Mouse (Mus musculus): ENCODE measurements around the gene Mcm3ap. TPM values are rescaled to one million over a fixed set of nuclear protein-coding genes. Genes with fewer than 3 reads are reported as not detected.
A peak's percentile ranks its signal among the peaks of the same experiment; 100 is the strongest.

Mcm3ap gene
- polyA plus RNA-seq, 1 experiment from 2014 or later: 75.1 TPM

DNA sequence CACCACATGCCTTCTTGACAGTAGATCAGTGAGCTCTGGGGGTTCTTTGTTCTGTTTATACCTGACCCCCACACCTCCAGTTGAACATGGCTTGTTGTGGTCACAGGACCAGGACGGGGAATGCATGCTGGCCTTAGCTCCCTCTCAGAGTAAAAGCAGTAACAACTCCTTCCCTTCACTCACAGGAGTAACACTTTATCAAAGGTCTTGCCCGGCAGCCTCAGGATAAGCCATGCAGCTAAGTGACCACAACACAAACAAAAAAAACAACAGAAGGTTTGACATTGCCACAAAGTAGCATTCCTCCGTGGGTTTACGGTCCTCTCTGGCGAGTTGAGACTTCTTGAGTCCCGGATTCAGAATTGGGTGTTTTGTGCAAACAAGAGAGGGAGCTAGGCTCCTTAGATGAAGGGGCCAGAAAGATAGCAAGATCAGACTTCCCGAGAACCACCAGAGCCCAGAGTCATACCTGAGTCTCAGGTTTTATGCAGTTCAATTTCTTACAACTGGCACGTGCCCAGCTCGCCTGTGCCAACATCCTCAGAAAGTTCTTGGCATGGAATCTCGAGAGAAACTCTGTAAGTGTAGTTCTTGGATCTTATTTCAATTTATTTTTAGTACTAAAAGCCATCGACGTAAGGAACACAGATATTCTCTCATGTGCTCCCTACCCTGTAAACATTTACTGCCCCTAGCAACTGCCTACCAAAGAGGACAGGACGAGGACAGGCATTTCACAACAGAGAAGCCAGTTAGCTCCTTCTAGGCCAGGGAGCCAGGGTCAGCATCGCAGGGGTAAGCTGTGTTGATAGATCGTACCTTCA lies 21.1 kb upstream of the Mcm3ap start:
- H3K4me3 ChIP-seq (ENCODE audit: low read depth, low read length): no peak overlapping the region
- WGBS: 85% methylated on average over 15 of the region's 15 CpGs

DNA sequence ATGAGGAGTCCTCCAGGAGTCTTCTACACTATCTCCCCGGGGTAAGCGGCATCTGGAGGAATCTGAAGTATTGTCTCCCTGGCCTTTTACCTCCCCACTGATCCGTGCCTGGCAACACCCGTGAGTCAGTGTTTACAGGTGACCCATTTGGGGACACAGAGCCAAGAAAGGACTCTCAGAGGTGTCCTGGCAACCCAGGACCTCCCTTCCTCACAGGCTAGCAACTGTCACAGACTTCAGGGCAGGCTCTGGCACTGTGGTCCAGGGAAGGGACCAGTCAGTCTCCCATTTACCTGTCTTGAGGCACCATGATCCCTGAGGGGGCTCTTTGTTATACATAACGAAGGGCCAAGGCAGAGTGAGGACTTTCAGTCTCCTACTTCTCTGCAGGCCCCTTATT lies 19.9 kb upstream of the Mcm3ap start, which contains the start of gene 2610028H24Rik:
TSS of gene 2610028H24Rik (plus strand) at position 231 of the 400 bp plus-strand sequence.
- Histone ChIP-seq H3K9ac (ENCODE audit: low read length) (no peak within 1 kb of the TSS), H3K36me3 (ENCODE audit: control insufficient read depth, insufficient read depth, low read length) (no peaks in the 10 kb centered on the region), H3K4me3 (ENCODE audit: low read depth, low read length) (no peak within 1 kb of the TSS), H3K9me3 (ENCODE audit: control insufficient read depth, low read length) (no peaks in the 10 kb centered on the region), H3K4me1 (ENCODE audit: control insufficient read depth, insufficient read depth, low read length) (no peaks in the 10 kb centered on the region), H3K4me2 (ENCODE audit: low read depth) (no peak within 1 kb of the TSS), H3K27ac (ENCODE audit: low read depth, low read length) (no peak within 1 kb of the TSS), H3K27me3 (ENCODE audit: control insufficient read depth, insufficient read depth, low read length) (no peaks in the 10 kb centered on the region)
- WGBS: 66% methylated on average over 5 of the region's 5 CpGs
- ATAC-seq (ENCODE audit: insufficient read depth, low FRiP score, low TSS enrichment) (no peak), DNase-seq (ENCODE audit: low spot score) (no peak)

More for the DNA sequence above, 21.1 kb upstream of the Mcm3ap start:
- H3K4me1 ChIP-seq (ENCODE audit: control insufficient read depth, insufficient read depth, low read length): peaks cover 2% of the 10 kb centered on the region; the same call in 1 of the 2 replicates
- no peak for DNase-seq (ENCODE audit: low spot score)
- ATAC-seq (ENCODE audit: insufficient read depth, low FRiP score, low TSS enrichment): no peak
- H3K4me2 ChIP-seq (ENCODE audit: low read depth): no peak overlapping the region
- H3K27ac ChIP-seq (ENCODE audit: low read depth, low read length): no peak overlapping the region
- H3K27me3 ChIP-seq (ENCODE audit: control insufficient read depth, insufficient read depth, low read length): no peaks in the 10 kb centered on the region
- no peaks in the 10 kb centered on the region for H3K9me3 ChIP-seq (ENCODE audit: control insufficient read depth, low read length)
- H3K36me3 ChIP-seq (ENCODE audit: control insufficient read depth, insufficient read depth, low read length): no peaks in the 10 kb centered on the region
- no peak overlapping the region for H3K9ac ChIP-seq (ENCODE audit: low read length)

DNA sequence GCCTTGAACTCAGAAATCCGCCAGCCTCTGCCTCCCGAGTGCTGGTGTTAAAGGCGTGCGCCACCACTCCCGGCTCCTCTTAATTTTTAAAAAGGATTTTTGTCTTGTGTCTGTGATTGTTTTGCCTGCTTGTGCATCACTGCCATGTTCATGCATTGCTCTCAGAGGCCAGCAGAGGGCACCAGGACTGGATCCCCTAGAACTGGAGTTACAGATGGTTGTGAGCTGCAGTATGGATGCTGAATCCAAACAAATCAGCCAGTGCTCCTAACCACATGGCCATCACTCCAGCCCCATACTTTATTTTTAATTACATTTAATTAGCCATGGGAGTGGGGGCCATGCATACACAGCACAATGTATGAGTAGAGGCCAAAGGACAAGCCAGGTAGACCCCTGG lies 13.4 kb upstream of the Mcm3ap start:
- WGBS: 73% methylated on average over 3 of the region's 5 CpGs
- no peaks in the 10 kb centered on the region for H3K36me3 ChIP-seq (ENCODE audit: control insufficient read depth, insufficient read depth, low read length)
- H3K9me3 ChIP-seq (ENCODE audit: control insufficient read depth, low read length): no peaks in the 10 kb centered on the region; the same call in 1 of the 2 replicates
- no peak overlapping the region for H3K4me2 ChIP-seq (ENCODE audit: low read depth)
- no peaks in the 10 kb centered on the region for H3K4me1 ChIP-seq (ENCODE audit: control insufficient read depth, insufficient read depth, low read length)
- no peak overlapping the region for H3K27ac ChIP-seq (ENCODE audit: low read depth, low read length)
- DNase-seq (ENCODE audit: low spot score) (peak; percentile 59), ATAC-seq (ENCODE audit: insufficient read depth, low FRiP score, low TSS enrichment) (no peak)
- H3K9ac ChIP-seq (ENCODE audit: low read length): no peak overlapping the region
- no peak overlapping the region for H3K4me3 ChIP-seq (ENCODE audit: low read depth, low read length)
- H3K27me3 ChIP-seq (ENCODE audit: control insufficient read depth, insufficient read depth, low read length): no peaks in the 10 kb centered on the region

DNA sequence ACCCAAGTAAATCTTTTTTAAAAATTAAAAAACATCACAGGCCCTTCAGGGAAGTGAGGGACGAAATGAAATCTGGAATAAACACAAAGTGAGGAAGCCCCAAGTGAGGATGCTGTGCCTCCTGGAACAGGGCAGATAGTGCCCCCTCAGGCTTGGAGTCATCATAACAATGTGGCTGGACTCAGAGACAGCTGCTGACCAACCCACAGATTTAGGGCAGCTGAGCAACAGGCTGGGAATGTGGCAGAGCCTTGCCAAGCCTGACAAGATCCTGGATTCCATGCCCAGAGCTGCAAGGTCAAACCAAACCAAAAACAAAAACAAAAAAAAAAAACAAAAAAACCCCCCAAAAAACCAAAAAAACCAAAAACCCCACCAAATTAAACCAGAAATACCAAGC lies 7.5 kb upstream of the Mcm3ap start:
- H3K4me3 ChIP-seq (ENCODE audit: low read depth, low read length): no peak overlapping the region
- H3K9me3 ChIP-seq (ENCODE audit: control insufficient read depth, low read length): no peaks in the 10 kb centered on the region; the same call in 1 of the 2 replicates
- no peak for ATAC-seq (ENCODE audit: insufficient read depth, low FRiP score, low TSS enrichment)
- no peaks in the 10 kb centered on the region for H3K36me3 ChIP-seq (ENCODE audit: control insufficient read depth, insufficient read depth, low read length)
- 87% methylated on average over 1 of the region's 1 CpGs for WGBS
- H3K9ac ChIP-seq (ENCODE audit: low read length): no peak overlapping the region
- no peaks in the 10 kb centered on the region for H3K4me1 ChIP-seq (ENCODE audit: control insufficient read depth, insufficient read depth, low read length)
- H3K27me3 ChIP-seq (ENCODE audit: control insufficient read depth, insufficient read depth, low read length): no peaks in the 10 kb centered on the region
- H3K4me2 ChIP-seq (ENCODE audit: low read depth): no peak overlapping the region
- DNase-seq (ENCODE audit: low spot score): no peak
- no peak overlapping the region for H3K27ac ChIP-seq (ENCODE audit: low read depth, low read length)

DNA sequence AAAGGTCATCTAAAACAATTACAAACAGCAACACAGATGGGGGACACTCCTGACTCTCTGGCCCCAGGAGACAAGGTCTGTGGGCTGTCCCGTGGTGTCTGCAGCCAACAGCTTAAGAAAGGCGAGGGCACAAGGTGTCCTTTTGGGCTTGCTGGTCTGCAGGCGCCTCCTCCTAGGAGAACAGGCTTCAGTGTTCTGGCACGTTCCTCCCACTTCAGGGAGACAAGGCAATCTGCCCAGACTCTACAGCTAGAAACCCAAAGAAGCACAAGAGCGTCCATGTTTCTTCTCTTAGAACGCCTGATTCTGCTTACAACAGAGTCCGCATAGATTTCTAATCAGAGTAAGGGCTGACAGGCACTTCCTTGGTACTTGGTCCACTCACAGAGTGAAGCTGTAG lies 6.4 kb upstream of the Mcm3ap start:
- no peak overlapping the region for H3K4me3 ChIP-seq (ENCODE audit: low read depth, low read length)
- H3K9me3 ChIP-seq (ENCODE audit: control insufficient read depth, low read length): no peaks in the 10 kb centered on the region; the same call in 1 of the 2 replicates
- ATAC-seq (ENCODE audit: insufficient read depth, low FRiP score, low TSS enrichment): no peak
- no peak overlapping the region for H3K9ac ChIP-seq (ENCODE audit: low read length)
- H3K36me3 ChIP-seq (ENCODE audit: control insufficient read depth, insufficient read depth, low read length): no peaks in the 10 kb centered on the region
- no peak overlapping the region for H3K4me2 ChIP-seq (ENCODE audit: low read depth)
- 91% methylated on average over 7 of the region's 7 CpGs for WGBS
- DNase-seq (ENCODE audit: low spot score): no peak
- H3K4me1 ChIP-seq (ENCODE audit: control insufficient read depth, insufficient read depth, low read length): no peaks in the 10 kb centered on the region
- H3K27ac ChIP-seq (ENCODE audit: low read depth, low read length): no peak overlapping the region
- no peaks in the 10 kb centered on the region for H3K27me3 ChIP-seq (ENCODE audit: control insufficient read depth, insufficient read depth, low read length)

DNA sequence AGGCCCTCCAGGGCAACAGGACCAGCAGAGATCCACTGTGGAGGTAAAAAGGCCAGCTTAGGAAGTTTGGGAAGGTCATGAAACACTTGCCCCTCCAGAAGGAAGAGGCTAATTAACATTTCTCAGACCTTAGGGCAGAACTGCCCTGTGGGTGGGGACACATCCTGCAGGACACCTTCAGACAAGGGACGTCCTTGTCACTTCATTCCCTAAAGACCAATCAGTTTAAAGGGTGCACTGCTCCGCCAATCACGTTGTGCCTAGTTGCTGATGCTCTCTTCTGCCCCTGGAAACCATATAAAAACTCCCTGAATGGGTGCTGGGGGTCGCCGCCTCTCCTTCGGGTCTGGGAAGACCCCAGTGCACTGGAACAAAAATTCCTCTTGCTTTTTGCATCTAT lies 6.0 kb upstream of the Mcm3ap start:
- no peak overlapping the region for H3K4me2 ChIP-seq (ENCODE audit: low read depth)
- DNase-seq (ENCODE audit: low spot score) (no peak), ATAC-seq (ENCODE audit: insufficient read depth, low FRiP score, low TSS enrichment) (no peak)
- no peak overlapping the region for H3K27ac ChIP-seq (ENCODE audit: low read depth, low read length)
- H3K36me3 ChIP-seq (ENCODE audit: control insufficient read depth, insufficient read depth, low read length): no peaks in the 10 kb centered on the region
- H3K27me3 ChIP-seq (ENCODE audit: control insufficient read depth, insufficient read depth, low read length): no peaks in the 10 kb centered on the region
- H3K9me3 ChIP-seq (ENCODE audit: control insufficient read depth, low read length): no peaks in the 10 kb centered on the region; the same call in 1 of the 2 replicates
- 89% methylated on average over 6 of the region's 6 CpGs for WGBS
- H3K9ac ChIP-seq (ENCODE audit: low read length): no peak overlapping the region
- H3K4me1 ChIP-seq (ENCODE audit: control insufficient read depth, insufficient read depth, low read length): no peaks in the 10 kb centered on the region
- H3K4me3 ChIP-seq (ENCODE audit: low read depth, low read length): no peak overlapping the region

DNA sequence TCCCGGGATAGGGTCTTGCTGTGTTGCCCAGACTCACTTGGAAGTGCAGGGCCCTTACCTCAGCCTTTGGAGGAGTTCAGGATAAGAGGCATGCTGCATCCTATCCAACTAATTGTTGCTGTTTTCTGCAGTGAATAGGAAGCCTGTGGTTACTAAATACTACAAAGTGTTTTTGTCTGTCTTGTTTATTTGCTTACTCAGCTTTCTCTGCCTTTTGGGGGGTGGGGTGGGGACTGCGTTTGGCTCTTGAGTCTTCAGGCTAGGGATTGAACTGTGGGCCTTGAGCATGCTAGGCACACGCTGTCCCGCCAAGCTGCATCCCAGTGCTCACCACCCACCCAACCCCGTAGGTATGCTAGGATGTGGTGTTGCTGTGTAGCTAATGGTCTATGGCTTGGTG lies 5.0 kb downstream of the Mcm3ap start:
- Histone ChIP-seq H3K9me3 (ENCODE audit: control insufficient read depth, low read length) (no peaks in the 10 kb centered on the region), H3K4me2 (ENCODE audit: low read depth) (no peak overlapping the region), H3K4me1 (ENCODE audit: control insufficient read depth, insufficient read depth, low read length) (no peaks in the 10 kb centered on the region), H3K4me3 (ENCODE audit: low read depth, low read length) (no peak overlapping the region), H3K27ac (ENCODE audit: low read depth, low read length) (no peak overlapping the region), H3K9ac (ENCODE audit: low read length) (no peak overlapping the region), H3K27me3 (ENCODE audit: control insufficient read depth, insufficient read depth, low read length) (no peaks in the 10 kb centered on the region), H3K36me3 (ENCODE audit: control insufficient read depth, insufficient read depth, low read length) (peaks cover 22% of the 10 kb centered on the region)
- WGBS: 90% methylated on average over 5 of the region's 5 CpGs
- no peak for ATAC-seq (ENCODE audit: insufficient read depth, low FRiP score, low TSS enrichment)
- no peak for DNase-seq (ENCODE audit: low spot score)

DNA sequence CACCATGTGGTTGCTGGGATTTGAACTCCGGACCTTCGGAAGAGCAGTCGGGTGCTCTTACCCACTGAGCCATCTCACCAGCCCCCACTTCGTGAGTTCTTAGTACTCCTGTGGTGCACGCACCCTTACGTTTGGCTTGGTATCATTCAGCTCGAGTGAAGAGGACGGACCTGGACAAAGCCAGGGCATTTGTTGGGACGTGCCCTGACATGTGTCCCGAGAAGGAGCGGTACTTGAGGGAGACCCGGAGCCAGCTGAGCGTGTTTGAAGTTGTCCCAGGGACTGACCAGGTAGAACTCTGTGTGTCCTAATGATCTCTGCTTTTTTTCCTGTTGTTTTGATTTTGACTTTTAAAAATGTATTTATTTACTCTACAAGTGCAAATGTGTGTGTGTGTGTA lies 12.1 kb downstream of the Mcm3ap start:
- 98% methylated on average over 13 of the region's 13 CpGs for WGBS
- no peak for ATAC-seq (ENCODE audit: insufficient read depth, low FRiP score, low TSS enrichment)
- peaks cover 25% of the 10 kb centered on the region for H3K36me3 ChIP-seq (ENCODE audit: control insufficient read depth, insufficient read depth, low read length)

DNA sequence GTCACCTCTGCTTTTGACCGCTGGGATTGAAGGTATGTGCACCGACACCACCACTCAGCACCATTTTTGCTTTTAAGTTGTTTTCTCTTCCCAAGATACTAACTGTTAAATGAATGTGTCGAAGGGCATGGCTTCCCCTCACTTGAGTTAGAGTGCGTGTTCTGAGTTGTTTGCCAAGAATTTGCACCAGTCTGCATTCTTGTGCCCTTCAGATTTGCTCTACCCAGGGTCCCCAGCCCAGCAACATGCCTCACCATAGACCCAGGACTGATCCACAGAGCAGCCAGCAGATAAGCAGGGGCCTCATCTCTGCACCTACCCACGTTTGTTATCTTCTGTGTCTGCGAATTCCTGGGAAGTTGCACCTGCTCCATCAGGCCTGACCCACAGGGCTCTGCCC lies 12.8 kb downstream of the Mcm3ap start:
- H3K9ac ChIP-seq (ENCODE audit: low read length): no peak overlapping the region
- no peaks in the 10 kb centered on the region for H3K9me3 ChIP-seq (ENCODE audit: control insufficient read depth, low read length)
- H3K36me3 ChIP-seq (ENCODE audit: control insufficient read depth, insufficient read depth, low read length): peaks cover 29% of the 10 kb centered on the region
- ATAC-seq (ENCODE audit: insufficient read depth, low FRiP score, low TSS enrichment) (no peak), DNase-seq (ENCODE audit: low spot score) (no peak)
- no peak overlapping the region for H3K27ac ChIP-seq (ENCODE audit: low read depth, low read length)
- WGBS: 91% methylated on average over 6 of the region's 6 CpGs
- no peaks in the 10 kb centered on the region for H3K27me3 ChIP-seq (ENCODE audit: control insufficient read depth, insufficient read depth, low read length)
- H3K4me2 ChIP-seq (ENCODE audit: low read depth): no peak overlapping the region
- no peaks in the 10 kb centered on the region for H3K4me1 ChIP-seq (ENCODE audit: control insufficient read depth, insufficient read depth, low read length)
- H3K4me3 ChIP-seq (ENCODE audit: low read depth, low read length): no peak overlapping the region

More for the DNA sequence above, 12.1 kb downstream of the Mcm3ap start:
- H3K9ac ChIP-seq (ENCODE audit: low read length): no peak overlapping the region
- DNase-seq (ENCODE audit: low spot score): no peak
- no peak overlapping the region for H3K4me3 ChIP-seq (ENCODE audit: low read depth, low read length)
- no peak overlapping the region for H3K27ac ChIP-seq (ENCODE audit: low read depth, low read length)
- H3K9me3 ChIP-seq (ENCODE audit: control insufficient read depth, low read length): no peaks in the 10 kb centered on the region
- H3K27me3 ChIP-seq (ENCODE audit: control insufficient read depth, insufficient read depth, low read length): no peaks in the 10 kb centered on the region
- no peaks in the 10 kb centered on the region for H3K4me1 ChIP-seq (ENCODE audit: control insufficient read depth, insufficient read depth, low read length)
- no peak overlapping the region for H3K4me2 ChIP-seq (ENCODE audit: low read depth)
